Mouse (Mus musculus): ENCODE results near the gene Tubb2b.

The Tubb2b gene

DNA sequence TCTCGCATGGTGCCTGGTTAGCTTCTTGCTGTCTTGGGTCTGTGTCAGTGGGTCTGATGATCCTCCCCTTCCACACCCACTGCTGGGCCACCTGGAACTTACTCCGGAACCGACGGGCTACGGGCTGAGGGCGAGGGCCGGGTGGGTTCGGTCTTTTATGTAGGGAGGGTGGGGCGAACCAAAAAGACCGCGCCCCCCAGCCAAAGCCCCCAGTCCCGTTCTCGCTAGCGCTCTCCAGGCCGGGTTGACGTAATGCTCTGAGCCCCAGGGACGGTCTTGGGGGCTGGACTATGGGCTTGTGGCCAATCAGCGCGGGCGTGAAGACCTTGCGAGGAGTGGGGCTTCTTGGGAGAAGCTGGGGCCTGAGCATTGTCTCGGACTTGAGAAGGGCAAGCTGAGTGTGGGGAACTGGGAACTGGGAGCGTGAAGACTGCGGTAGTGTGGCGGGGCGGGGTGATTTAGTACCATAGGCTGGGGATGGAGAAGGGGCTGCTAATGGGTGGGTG, at the start of gene Tubb2b:
Tubb2b (minus strand) TSS at position 241 of the 506 bp plus-strand sequence.
- DNase-seq (ENCODE audit: low spot score in 2 of 2): peak; percentile 97 to 98

DNA sequence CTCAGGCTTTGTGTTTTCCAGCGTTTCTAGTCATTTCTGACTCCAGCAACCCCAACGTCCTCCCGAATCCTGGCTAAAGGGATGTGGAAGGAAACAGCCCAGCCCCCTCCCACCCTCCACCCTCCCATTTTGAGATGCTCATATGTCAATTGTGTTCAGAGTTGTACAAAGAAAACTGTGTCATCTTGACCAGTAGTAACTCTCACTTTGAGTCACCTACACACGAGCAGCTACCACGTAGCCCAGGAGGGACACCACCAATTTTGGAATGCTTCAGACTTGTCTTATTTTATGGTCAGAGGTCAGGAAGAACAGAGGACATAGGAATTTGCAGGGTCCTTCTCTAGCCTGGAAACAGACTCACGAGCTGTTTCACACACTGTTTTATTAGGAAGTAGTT, 43.8 kb upstream of the Tubb2b start:
- DNase-seq (ENCODE audit: low spot score in 2 of 2): no peak

GRCm38 (mm10) chr13:34163304-34163975, 33.2 kb upstream of the Tubb2b start:
- DNase-seq (ENCODE audit: low spot score in 2 of 2): peak in 1 of 2 experiments; percentile 36

DNA sequence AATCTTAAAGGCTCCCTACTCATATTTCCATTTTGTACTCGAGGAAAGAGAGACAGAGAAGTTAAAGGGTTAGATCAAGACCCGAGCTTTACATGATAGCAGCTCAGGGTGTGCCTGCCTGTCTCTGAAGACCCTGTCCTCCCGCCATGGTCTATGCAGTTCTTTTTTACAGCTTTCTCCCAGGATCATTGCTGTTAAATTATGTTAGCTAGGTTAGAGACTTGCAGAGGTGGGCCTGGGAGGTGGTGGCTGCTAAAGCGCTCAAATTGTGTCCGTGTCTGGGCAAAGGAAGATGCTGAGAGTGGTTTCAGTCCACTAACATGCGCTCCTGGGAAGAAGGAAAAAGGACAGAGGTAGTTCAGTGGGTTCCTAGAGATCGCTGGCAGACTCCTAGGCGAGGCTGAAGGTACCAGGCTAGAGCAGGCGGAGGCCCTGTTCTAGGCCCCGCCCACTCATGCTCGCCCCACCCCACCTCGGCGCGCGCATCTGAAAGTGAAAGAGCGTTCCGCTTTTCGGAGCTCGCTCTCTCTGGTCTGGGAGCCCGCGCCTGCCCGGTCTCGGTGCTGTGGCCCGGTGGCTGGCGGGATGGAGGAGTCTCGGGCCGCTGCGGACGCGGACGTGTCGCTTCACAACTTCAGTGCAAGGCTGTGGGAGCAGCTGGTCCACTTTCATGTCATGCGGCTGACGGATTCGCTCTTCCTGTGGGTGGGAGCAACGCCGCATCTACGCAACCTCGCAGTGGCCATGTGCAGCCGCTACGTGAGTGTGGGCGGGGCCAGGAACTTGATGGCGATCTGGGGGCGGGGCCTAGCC, 32.4 kb upstream of the Tubb2b start, which contains the start of gene Psmg4:
Psmg4 (plus strand) TSS at position 474 of the 813 bp plus-strand sequence.
- peak; percentile 95 for DNase-seq (ENCODE audit: low spot score in 2 of 2)

- no peak for DNase-seq (ENCODE audit: low spot score in 2 of 2)
These were observed 29.7 kb upstream of the Tubb2b start for GRCm38 (mm10) chr13:34159926-34160325.

- DNase-seq (ENCODE audit: low spot score in 2 of 2): no peak
These were observed 27.4 kb upstream of the Tubb2b start for GRCm38 (mm10) chr13:34157596-34158157.

DNA sequence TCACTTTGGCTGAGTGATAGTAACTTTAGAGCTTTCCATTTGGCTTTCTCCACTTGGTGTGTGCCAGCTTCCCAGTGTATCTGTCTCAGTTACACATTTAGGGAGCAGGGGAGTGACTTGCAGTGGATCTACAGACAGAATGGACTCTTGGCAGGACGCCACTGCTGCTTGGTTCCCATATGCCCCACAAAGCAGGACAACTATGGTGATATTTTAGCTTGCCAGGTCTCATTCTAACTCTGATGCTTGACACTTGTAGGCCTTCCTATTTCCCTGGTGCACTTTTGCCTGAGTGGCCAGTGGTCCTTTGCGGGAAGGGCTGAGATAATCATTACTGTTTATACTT, 26.5 kb upstream of the Tubb2b start:
- DNase-seq (ENCODE audit: low spot score in 2 of 2): peak; percentile 63 to 71

DNA sequence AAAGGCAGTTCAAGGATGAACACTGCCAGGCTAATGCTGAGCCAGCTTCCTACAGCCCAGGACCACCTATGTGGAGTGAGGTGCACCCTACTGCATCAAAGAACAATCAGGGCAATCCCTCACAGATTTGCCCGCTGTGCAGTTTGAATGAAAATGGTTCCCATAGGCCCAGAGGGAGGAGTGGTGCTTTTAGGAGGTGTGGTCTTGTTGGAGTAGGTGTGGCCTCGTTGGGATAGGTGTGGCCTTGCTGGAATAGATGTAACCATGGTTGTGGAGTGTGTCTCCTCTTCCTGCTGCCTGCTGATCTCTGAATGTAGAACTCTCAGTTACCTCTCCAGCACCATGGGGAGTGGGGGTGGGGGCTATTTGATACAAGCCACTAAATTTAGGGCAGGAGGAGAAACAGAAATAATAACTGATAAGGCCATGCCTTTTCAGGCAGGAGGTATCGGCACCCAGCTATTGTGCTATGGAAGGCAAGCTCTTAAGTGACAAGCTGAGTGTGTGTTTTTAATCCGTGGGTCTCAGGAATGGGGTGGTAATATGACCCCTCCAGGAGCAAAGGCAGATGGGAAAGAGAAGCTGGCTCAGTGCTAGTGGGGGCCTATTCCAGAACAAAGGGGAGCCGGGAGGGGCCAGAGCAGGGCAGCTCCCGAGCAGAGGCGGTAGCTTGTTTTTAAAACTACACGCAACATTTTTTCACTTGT, 26.0 kb upstream of the Tubb2b start:
- DNase-seq (ENCODE audit: low spot score in 2 of 2): no peak

- DNase-seq (ENCODE audit: low spot score in 2 of 2): peak; percentile 86 to 87
These were observed 24.6 kb upstream of the Tubb2b start for GRCm38 (mm10) chr13:34154931-34155272.

DNA sequence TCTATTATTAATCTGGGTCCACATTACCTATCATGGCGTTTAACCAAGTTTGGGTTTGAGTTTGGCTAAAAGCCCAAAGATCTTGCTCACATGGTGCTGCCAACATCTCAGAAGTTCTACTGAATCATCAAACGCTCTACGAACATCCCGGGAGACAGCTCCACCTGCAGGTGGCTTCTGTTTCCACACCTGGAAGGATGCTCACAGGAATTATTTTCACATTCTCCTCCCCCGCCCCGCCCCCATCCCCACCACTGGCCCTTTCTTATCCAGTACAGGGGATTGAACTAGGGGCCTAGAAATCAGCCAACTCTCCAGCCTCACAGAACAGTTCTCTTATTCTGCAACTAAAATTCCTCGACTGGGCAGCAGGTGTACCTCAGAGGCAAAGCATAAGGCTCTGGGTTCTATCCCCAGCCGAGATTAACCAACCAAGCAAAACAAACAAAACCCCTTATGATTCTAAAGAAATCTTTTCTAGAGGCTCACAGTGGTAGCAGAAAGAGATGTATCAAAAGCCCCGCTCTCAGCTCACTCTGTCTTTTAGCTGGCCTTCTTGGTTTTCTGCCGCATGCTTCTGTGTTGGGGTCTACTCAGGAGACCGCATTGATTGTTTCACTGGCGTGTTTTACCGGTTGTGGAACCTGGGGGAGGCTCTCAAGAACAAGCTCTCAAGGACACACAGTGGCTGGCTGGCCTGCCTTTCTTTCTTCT, 24.1 kb upstream of the Tubb2b start:
- peak; percentile 89 to 91 for DNase-seq (ENCODE audit: low spot score in 2 of 2)

GRCm38 (mm10) chr13:34153254-34154011, 23.2 kb upstream of the Tubb2b start:
- DNase-seq (ENCODE audit: low spot score in 2 of 2): peak; percentile 50 to 62

- no peak for DNase-seq (ENCODE audit: low spot score in 2 of 2)
These were observed 22.4 kb upstream of the Tubb2b start for GRCm38 (mm10) chr13:34152695-34153094.

DNA sequence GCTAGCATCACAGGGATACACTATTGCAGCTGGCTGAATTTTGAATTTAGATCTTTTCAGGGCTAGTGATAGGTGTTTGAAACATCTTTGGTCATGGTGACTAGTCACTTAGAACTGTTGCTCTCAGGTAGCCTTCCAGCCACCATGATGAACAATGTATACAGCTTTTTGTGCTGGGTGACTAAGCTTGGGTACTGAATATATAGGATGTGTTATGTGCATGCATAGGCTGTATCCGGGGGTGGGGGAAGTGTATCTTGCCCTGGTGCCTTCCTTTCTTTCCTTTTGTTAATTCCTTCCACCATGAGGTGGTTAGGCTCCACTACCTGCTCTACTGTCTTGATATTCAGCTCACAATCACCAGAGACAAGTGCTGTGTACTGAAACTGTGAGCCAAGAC, 21.2 kb upstream of the Tubb2b start:
- DNase-seq (ENCODE audit: low spot score in 2 of 2): no peak

DNA sequence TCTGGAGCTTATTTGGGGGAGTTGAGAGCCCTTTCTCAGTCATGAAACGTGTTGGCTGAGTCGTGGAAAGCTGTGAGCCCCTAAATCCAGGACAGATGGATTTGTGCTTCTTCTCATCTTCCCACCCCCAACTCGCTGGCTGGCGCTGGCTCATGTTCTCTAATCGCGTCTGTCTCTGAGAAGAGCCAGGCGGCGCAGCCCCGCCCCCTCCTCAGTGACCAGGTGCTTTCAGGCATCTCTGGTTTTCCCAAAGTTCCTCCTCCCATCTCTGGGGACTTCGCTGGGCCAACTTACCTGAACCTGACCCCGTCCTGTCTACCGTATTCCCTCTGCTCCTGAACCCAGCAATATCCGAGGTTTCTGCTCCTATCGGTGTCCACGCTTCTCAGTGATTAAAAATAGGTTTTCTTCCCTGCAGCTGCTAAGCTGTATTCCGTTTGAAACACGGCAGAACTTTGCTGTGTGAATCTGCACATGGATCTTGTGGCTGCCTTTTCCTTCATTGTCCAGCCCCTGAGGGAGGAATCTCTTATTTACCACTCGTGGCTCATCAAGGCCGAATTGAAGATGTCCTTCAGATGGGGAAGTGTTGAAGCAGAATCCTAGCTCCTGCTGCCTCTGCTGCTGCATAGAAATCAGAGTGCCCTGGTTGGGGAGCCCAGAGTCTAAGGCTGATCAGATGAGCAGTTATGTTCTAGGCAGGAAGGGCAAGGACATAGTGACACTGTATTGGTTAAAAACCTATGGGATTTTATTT, 20.2 kb upstream of the Tubb2b start:
- DNase-seq (ENCODE audit: low spot score in 2 of 2): peak; percentile 86

DNA sequence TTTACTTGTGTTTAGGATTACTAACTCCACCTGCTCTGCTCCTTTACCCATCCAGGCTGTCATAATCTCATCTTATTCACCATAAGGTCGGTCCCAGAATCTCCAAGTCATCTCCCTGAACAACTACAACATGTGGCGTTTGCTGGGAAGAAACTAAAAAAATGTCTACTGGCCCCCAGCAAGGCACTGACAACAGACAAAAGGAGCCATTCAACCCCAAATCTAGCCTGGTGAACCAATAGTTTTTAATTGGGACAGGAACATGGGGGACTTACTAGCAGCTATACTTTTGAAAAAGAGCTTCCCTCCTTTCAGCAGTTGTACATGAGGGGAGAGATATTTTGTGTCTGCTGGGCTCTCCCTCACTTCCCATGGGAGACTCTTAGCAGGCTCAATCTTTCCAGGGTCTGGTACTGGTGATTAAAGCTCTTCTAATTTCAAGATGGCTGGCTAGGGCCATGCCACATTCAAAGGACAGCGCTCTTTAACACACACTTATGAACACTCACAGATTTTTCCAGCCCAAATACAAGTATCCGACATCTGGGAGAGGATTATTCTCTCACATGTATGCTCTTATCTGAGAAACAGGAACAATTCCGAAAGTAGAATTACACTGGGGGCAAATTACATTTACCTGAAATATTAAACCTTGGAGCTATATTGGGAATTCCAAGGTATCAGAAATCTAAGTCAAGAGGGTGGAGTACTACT, 19.4 kb upstream of the Tubb2b start:
- DNase-seq (ENCODE audit: low spot score in 2 of 2): no peak

- peak; percentile 88 to 90 for DNase-seq (ENCODE audit: low spot score in 2 of 2)
These were observed 18.6 kb upstream of the Tubb2b start for GRCm38 (mm10) chr13:34148767-34149392.

GRCm38 (mm10) chr13:34148181-34148580, 17.9 kb upstream of the Tubb2b start:
- no peak for DNase-seq (ENCODE audit: low spot score in 2 of 2)

DNA sequence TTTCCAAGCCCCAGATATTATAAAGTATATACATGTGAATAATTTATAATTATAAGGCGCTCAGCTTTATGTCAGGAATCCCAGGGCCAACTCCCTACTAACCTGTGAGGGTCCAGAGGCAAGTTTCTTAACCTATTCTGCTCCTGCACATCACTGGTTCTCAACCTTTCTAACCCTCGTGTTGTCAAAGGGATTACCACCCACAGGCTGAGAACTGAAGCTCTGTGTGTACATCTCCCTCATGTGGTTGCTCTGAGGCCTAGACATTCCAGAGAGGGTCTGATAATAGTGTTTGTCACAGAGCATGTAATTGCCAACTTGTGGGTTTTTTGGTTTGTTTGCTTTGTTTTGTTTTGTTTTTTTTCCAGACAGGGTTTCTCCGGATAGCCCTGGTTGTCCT, 16.6 kb upstream of the Tubb2b start:
- no peak for DNase-seq (ENCODE audit: low spot score in 2 of 2)

DNA sequence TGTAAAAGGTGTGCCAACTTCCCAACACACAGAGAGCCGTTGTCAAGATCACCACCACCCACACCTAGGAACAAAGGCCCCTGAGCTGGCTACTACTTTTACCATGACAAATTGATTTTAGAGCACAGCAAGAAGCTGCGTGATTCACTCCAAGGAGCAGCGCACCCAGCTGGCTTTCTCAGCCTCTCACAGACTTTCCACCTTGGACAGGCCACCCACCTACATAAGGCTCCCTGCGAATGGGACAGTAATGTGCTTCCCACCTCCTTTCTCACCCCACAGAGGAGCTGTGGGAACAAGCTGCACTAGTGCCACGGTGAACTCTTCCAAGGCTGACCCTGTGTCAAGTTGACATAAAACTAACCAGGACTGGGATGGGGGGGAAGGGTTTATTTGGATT, 13.1 kb upstream of the Tubb2b start:
- DNase-seq (ENCODE audit: low spot score in 2 of 2): no peak
